Mouse (Mus musculus): ENCODE measurements around the gene Itsn1.

The Itsn1 gene

DNA sequence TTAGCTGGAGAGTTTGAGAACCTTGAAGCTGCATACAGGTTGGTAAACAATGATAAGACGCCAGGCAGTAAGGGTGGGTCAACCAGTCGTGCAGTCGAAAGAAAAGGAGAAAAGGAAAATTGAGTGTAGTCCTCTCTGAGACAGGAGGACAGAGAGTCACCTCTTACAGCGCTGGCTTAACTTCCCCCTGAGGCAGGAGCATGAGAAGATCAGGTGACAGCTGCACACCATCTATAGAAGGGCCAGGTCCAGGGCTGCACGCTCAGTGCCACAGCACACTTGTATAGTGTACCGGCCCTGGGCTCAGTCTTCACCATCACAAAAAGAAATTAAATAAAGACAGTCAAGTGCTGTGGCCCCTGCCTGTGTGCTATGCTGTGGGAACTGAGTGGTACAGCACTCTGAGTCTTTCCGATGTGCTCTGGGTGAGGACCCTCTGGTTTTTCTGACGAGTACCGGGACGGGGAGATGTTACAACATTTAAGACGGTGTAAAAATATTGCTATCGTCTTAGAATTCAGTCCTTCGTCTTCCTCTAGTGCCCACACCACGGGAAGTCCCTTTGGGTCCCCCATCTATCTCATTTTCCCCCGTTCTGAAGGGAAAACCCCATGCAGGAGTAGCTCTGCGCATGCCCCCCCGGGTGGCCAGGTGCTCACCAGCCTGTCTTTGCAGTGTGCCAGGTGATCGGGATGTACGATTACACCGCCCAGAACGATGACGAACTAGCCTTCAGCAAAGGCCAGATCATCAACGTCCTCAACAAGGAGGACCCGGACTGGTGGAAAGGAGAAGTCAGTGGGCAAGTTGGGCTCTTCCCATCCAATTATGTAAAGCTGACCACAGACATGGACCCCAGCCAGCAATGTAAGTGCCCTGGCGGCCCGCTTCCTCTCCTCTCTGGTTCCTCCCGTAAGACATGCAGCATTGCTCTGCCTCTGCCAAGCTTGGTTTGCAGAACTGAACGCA is 140.1 kb downstream of the Itsn1 start:
- no peak for DNase-seq (ENCODE audit: low spot score in 2 of 2)

DNA sequence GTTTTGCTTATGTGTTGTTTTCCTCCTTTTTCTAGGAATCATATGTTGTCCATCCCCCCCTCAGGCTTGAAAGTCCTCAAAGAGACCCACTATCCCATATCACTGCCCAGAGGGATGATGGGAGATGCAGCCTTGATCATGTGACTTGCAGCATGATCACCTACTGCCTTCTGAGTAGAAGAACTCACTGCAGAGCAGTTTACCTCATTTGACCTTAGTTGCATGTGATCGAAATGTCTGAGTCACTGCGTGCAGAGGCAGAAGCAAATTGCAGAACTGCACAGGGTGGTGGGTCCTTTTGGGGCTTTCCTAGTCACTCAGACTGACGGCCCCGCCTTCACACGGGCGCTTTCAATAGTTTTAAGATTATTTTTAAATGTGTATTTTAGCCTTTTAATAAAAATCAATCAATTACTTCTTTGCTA is 141.1 kb downstream of the Itsn1 start:
- DNase-seq (ENCODE audit: low spot score in 2 of 2): no peak

DNA sequence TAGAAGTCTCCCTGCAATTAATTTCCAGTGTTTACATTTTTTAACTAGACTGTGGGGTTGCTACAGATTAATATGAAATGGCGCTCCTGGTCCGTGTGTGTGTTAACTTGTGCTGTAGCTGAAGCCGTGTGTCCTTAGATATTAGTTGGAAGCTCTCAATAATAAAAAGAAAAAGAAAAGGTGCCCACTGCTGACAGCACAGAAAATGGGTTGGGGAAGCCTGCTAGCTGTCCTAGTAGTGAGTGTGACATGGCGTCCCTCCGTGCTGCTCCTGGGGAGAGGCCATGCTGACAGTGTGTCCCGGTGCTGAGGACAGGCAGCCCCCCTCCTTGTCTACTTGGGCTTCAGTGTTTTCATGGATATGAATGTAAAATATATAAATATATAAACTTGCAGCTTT is 142.1 kb downstream of the Itsn1 start:
- DNase-seq (ENCODE audit: low spot score in 2 of 2): no peak

DNA sequence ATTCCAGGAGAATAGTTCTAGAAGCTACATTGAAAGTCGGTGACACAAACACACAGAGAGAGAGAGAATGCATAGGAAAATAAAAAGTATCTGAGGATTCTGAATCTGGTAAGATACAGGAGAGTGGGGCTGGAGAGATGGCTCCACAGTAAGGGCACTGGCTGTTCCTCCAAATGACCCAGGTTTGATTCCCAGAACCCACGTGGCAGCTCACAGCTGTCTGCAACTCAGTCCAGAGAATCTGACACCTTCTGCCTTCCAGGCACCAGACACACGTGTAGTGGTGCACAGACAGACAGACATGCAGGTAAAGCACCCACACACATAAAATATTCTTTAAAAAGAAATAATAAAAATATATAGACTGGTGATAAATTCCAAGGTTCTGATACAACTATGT is 144.6 kb downstream of the Itsn1 start:
- no peak for DNase-seq (ENCODE audit: low spot score in 2 of 2)

DNA sequence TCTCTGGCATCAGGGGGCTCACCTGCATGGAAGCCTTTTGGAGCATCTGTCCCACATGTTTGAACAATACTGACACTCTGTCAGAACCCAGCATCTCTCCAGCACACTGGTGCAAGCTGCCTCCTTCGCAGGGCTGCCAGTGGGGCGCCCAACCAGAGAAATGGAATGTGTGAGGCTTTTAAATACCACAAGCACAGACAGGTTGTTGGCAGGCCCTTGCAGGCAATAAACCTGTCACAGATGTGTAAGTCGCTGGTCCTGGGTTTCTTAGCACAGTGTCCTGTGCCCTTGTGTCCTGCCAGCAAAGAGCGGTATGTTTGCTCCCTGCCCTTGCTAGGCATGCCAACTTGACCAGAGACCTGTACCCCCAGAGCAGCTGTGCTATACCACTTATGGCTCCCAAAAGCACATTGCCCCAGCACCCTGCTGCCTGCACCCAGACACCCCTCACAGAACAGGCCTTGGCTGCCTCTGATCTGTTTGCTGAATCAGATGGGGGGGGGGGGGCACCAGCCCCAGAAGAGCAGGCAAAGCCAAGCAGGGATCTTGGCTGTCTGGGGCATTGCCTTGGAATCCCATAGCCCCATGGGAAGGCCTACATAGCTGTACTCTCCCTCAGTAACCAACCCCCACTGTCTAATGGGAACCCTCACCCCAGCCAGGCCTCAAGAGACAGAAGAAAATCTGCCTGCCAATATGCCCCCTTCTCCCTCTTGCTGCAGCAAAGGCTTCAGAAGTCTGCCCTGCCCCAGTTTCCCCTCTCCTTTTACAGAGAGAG is 146.7 kb downstream of the Itsn1 start:
- peak; percentile 66 to 71 for DNase-seq (ENCODE audit: low spot score in 2 of 2)

DNA sequence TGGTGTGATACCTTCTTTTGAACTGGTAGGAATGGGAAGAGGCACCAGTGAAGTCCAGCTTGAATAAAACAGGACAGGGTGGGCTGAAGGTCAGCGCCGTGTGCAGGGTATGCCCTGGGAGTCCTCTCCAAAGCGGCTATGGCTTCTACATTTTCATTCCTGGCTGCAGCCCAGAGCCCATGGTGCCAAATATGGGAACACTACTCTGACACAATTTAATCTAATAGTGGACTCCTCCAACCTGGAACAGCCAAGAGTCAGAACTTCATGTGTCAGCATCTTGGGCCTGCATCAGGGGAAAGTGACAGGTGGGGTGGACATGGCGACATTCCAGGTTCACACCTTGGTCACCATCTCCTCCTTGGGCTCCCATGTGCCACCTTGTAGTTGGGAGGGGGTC is 147.4 kb downstream of the Itsn1 start:
- DNase-seq (ENCODE audit: low spot score in 2 of 2): no peak

DNA sequence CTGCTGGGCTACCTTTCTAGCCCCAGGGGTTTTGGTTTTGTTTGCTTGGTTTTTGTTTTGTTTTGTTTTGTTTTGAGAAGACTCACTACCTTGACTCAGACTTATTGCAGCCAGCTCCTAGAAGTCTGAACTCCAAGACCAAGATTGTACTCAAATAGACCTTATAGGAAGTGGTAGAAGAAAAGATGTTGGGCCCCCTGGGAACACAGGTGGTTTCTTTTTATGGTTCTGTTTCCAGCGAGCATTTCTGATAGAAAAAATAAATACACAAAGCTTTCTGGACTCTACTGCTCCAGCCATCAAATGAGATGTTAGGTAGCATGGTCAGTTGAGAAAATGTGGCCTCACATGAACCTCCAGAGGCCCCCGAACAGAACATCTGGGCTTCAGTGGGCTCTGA is 150.0 kb downstream of the Itsn1 start:
- DNase-seq (ENCODE audit: low spot score in 2 of 2): no peak

DNA sequence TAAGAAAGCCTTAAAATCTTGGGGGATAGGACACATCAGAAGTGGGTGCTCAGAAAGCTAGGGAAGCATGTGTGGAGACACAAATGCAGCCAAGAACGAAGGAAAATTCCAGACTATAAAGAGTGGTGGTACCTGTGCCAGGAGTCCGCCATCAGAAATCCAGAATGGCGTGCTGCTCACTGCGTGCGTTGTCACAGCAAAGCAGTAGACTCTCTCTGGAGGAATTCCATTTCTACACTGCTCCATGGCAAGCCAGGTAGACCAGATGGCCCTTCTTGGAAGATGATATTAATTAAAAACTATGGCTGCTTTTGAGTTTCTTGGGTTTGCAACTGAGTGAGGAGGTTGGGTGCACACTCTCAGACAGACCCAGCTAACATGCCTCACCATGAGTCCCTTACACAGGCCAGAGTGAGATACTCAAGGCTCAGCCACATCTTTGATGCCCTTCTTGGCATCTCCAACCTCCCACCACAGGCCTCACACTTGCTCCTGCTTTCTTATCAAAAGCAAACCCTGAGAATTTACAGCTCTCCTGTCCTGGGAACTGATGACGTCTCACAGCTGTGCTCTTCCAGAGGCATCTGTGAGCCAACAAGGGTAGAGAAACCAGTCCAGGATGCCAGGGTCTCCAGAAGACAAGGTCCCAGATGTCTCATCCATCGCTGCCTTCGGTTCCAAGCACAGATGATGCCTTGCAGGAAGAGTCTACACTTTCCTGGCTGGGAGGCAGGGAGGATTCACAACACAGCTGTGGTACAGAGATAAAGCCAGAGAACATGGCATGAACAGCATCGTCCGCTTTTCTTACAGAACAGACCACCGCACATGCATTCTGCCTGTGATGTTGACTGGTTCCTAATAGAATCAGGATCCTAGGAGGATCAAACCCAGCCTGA is 152.0 kb downstream of the Itsn1 start:
- no peak for DNase-seq (ENCODE audit: low spot score in 2 of 2)

DNA sequence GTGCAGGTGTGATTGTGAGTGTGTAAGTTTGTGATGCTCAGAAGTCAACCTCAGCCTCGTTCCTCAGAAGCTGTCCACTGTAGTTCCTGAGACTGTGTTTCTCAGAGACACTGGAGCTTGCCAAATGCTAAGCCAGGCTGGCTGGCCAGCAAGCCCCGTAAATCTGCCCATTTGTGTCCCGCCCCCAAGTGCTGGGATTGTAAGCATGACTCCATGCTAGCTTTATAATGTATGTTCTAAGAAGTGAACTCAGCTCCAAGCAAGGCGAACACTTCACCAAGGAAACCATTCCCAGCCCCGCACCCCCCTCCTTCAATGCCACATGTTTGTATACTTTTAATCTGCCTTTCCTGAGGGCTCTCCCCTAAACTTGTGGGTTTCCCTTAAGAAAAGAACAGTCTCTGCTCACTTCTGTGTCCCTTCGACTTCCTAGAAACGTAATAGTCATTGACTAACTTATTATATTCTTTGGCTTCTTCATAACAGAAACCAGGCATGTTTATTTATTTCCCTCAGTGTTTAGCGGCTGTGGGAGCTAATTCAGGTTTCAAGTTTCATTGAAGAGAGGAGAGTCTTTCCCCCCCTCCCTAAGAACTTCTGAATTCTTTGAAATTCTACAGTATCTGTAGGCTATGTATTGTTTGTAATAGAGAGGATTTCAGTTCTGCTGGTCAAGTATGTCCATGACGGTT is 153.2 kb downstream of the Itsn1 start:
- peak in 1 of 2 experiments; percentile 44 for DNase-seq (ENCODE audit: low spot score in 2 of 2)

DNA sequence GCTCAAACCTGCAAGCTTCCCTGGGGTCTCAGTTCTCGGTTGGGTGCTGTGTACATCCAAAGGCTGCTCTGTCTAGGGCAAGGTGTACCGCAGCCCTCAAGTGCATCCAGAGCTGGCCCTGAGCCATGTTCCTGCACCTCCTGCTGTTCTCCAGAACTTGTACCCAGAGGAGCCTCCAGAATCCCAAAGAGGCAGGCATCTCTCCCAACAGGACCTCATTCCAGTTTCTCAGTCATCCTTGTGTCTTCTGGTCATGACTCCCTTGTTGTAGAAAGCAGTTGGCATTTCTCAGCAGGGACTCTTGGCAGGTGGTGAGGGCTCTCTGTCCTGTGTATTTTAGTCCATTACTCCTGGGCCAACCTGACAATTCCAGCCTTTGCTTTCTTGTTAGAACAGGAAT is 154.6 kb downstream of the Itsn1 start:
- DNase-seq (ENCODE audit: low spot score in 2 of 2): no peak

DNA sequence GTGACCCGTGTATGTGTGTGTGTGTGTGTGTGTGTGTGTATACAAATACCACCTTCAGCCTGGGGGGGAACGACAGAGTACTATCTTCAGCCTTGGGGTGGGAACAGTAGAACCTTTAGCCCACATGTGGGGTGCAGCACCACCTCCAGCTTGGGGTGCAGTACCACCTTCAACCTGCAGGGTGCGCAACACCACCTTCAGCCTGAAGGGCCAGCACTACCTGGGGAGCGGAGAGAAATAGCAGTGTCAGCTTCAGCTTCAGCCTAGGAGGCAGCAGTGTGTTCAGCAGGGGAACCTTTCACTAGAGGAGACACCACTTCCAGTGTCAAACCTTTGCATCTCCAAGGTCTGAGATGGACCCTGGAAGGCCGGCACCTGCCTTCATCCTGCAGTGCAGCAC is 155.1 kb downstream of the Itsn1 start:
- DNase-seq (ENCODE audit: low spot score in 2 of 2): no peak

DNA sequence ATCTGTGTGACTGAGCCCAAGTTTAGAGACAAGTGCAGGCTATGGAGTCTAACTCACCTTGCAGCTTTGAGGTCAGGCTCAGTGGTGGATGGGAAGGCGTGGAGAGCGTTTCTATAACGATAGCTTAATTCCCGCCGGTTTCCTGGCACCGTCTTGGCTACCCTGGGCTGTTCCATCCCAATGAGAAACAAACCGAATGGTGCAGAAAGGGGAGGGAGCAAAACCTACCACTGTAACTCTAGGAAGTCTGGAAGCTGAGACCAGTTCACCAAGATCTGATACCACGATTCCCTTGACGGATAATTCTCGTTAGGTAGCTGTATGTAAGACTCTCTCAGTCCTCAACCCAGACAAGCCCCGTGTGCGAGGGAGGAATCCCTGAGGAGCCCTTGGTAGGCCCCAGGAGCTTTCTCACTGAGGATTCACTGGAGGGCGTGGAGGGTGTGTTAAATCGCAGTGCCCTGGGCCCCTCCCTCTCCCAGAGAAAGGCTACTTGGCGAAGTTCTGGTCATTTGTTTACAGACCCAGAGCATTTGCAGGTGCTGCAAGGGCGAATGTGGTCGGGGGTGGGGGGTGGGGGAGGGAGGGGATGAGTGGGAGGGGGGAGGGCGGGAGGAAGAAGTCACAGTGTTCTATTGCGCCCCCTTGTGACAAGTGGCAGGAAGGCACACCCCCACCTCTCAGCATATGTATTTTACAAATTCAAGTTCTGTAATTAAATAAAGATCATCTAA is 156.5 kb downstream of the Itsn1 start:
- no peak for DNase-seq (ENCODE audit: low spot score in 2 of 2)

DNA sequence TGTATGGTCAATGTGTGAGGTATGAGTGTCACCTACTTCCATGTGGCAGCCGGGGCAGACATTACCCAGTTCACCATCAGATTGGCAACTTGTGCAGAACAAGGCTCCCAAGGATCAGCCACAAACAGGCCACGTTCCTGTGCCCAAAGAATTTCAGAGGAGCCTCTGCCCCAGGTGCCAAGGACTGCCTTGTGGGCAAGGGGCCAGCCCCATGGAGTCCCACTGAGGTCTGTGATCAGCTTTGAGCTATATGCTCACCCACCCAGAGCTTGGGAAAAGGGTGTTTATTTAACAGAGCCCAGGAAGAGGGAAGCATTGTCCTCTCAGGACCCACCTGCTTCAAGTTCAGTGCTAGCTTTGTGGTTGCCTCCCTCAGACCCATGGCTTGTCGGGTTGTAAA is 159.3 kb downstream of the Itsn1 start:
- DNase-seq (ENCODE audit: low spot score in 2 of 2): no peak

DNA sequence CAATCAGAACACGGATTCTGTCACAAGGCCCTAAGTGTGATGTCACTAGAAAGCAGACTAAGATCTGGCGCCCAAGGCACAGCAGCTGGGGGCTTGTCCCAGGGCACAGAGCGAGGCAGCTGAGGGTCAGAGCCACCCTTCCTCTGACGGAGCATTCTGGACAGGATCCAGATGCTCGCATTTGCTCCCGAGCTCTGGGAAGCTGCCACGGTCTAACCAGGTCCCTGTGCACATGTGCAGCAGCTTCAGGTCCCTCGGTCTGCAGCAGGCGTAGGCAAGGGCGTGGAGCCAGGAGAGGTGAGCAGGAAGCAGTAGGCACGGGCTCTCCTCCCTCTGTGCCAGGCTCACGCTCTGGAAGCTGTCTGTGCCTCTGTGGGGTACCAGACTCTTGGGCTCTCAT is 160.8 kb downstream of the Itsn1 start:
- DNase-seq (ENCODE audit: low spot score in 2 of 2): no peak

DNA sequence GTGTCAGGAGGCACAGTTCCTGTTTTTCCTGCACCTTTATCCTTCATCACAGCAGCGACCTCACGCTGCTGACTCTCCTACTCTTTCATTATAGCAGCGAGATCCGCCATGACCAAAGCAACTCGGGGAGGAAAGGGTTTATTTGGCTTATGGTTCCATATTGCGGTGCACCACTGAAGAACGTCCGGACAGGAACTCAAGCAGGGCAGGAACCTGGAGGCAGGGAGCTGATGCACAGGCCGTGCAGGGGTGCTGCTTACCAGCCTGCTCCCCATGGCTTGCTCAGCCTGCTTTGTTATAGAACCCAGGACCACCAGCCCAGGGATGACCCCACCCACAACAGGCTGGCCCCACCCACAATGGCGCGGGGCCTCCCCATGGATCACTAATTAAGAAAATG is 162.1 kb downstream of the Itsn1 start:
- DNase-seq (ENCODE audit: low spot score in 2 of 2): no peak

DNA sequence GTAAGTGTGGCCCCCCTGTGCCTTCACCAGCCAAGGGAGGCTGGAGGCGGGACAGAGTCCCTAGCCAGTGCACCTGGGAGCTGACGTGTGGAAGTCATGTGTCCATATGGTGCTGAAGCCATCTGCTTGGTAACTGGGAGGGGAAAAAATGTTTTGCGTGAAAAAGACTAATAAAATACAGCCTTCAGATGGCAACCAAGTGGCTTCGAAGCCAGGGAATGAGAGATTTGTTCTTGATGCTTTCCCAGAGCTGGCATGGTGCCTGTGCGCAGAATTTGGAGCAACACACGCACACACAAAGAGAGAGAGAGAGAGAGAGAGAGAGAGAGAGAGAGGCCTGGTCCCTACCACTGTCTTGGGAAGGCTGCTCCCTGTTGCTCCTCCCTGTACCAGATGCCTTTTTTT is 167.3 kb downstream of the Itsn1 start:
- no peak for DNase-seq (ENCODE audit: low spot score in 2 of 2)

DNA sequence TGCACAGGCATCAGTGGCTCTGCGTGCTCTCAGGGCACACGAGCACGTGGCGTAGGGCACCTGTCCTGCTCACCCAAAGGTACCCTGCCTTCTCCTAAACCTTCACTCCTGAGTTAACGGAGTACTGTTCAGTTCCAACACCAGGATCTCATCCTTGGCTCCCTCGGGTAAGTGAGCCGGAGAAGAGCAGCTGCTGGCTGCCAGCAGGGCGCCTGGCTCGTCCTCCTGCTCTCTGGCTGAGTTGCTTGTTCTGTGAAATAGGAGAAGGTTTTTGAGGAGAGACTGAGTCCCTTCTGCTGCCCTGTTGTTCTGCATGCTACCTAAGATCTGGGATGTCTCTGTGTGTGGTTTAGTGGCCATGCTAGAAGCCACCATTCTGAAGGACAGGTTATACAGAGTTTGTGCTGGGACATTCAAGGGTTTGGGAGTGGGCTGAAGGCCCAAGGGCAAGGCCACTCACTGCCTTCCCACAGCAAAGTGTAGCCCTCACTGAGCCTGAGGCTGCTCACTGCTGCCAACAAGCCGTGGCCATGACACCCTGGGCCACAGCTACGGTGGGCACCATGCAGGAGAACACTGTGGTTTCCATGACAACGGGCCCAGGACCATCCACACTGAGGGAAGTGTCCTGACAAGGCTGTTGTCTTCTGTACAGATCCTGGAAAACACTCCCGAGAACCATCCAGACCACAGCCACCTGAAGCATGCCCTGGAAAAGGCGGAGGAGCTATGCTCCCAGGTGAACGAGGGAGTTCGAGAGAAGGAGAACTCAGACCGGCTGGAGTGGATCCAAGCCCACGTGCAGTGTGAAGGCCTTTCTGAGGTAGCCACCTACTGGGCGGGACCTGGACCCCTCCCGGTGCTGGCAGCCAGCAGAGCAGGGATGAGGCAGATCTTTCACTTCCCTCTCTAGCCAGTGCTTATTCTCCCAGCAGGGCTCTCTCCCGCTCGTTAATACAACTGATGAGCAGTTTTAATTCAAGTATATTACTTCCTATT is 170.1 kb downstream of the Itsn1 start:
- DNase-seq (ENCODE audit: low spot score in 2 of 2): no peak

DNA sequence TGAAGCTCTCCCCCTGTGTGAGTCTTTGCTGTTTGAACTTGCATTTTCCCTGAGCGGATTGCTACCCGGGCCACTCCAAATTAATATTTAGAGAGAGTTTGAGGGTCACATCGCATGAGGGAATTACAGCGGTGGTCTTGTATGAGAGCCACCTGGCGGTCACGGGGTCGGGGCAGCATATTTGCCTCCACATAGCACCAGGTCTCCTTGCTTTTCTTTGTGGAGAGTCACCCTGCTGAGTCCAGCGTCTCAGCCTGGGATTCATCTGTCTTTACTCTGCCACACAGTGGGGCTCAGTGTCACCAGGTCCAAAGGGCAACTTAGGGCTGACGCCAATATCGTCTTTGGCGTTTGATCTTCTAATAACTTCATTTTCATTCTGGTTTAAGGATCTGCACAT is 171.2 kb downstream of the Itsn1 start:
- no peak for DNase-seq (ENCODE audit: low spot score in 2 of 2)

DNA sequence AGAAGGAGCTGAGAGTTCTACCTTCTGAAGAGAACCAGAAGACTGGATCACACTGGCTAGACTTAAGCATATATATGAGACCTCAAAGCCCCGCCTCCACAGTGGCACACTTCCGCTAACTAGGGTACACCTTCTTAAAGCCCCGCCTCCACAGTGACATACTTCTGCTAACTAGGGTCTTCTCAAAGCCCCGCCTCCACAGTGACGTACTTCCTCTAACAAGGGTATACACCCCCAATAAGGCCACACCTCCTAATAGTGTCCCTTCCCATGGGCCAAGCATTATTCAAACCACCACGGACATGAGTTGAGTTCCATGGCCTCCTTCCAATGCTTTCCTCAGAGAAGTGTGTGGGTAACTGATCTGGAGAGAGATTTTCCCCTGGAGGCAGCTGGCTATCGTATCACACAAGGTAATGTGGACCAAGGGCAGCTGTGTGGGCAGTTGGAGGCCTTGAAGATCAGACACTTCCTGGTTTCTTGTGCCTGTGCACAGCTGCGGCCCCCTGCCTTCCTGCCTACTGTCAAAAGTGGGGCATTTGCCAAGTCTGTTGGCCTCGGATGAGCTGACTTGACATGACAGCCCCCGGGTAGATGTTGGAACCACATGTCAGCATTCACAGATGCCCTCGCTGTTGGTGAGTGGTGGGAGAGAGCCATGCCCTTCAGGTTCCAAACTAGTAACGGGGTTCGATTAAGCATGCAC is 174.9 kb downstream of the Itsn1 start:
- DNase-seq (ENCODE audit: low spot score in 2 of 2): no peak

Data from urinary bladder, postnatal 4 days (tissue).